Mouse (Mus musculus) lung, adult 2 months (tissue): Measurements from ENCODE around the gene Ankrd13b.

Experiments
- CTCF ChIP-seq: fragments of 200-500 bp; IDR thresholded peaks from 2 replicates; pipeline ENCODE4 v1.5.1; 2011; ENCODE audit warnings: mild to moderate bottlenecking, low read length, control low read depth; ENCODE audit not compliant: insufficient read depth
- POLR2A ChIP-seq: fragments of 200-500 bp; IDR thresholded peaks from 2 replicates; pipeline ENCODE4 v1.6.1; 2011; ENCODE audit warnings: low read depth, mild to moderate bottlenecking, control low read depth, low read length, borderline replicate concordance; ENCODE audit errors: extremely low read depth

DNA sequence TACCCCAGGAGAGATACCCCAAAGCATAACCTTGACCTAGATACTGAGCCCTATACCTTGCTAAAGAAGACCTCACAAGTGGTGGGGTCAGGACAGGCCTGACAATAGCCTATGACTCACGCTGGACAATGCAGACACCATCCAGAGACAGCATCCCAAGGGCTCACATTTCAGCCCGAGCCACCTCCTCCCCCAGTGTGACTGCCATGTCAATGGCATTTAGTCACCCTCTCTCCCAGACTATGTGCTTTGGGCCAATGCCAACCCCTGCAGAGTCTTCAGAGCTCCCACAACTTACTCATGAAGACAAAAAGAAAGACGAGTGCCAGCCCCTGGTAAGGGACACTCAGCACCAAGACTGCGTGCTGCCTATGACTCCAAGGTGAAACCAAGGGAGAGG is 24.8 kb downstream of the Ankrd13b start:
- no peak for TF ChIP-seq CTCF
- TF ChIP-seq POLR2A, result no peak
